Mouse (Mus musculus): Measurements from ENCODE around the gene Cd59a.

Gene Cd59a

DNA sequence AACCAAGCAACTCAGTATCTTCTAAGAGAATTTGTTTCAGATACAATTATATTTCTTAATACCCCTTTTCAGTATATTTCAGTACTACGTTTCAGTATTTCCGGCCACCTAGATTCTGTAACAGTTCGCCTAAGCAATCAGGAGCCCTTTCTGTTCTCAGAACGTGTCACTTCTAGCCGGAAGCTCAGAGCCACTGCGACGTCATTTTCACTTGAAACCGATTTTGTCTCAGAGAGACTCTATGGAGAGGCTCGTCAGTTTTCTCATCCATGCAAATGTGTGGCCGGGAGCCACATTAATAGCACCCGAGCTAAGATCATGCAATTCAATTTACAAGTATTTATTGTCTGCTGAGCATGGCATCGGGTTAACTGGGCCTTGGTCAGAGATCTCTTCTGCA, 48.4 kb downstream of the Cd59a start:
- DNase-seq, result no peak

DNA sequence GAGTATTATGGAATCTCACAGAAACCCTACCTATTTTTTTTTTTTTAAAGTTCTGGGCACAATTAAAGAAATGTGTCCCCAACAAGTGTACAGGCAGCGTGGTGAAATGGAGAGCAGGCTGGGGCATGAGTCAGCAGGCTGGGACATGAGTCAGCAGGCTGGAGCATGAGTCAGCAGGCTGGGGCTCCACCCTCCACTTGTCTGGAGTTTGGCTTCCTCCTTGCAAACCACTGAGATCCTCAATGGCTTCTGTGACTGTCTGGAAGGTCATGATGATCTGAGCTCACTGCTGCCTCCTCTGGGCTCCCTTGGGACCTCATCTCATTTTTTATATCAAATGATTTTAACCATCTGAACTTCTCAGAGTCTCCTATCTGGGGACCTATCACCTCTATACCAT, 50.4 kb downstream of the Cd59a start:
- DNase-seq, result peak in 1 of 2 experiments; percentile 25

DNA sequence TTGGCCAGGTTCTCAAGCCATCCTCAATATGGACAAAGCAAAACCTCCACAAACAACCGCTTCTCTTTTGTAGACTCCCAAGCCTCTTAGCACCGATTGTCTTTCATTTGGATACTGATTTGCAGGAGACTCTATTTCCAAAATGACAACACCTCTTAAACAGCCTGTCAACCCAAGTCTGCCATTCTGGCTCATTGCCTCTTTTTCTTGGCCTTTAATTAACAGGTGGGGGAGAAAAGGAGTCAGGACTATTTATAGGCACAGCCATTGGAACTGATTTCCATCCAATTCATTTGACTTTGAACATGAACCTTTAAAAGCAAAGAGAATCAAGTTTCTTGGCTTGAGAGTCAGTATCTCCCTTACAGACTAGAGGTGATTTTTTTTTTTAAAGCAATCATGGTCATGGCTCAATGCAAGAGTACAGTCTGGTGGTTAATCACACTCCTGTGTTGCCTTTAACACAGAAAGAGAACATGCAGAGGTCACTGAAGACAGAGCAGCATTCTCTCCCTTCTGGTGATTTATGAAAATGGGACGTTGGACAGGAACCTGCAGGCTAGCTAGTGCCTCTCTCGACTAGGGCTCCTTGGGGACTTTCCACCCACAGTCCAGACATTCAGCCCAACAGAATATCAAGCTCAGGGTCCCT, 52.4 kb downstream of the Cd59a start:
- DNase-seq, result no peak

DNA sequence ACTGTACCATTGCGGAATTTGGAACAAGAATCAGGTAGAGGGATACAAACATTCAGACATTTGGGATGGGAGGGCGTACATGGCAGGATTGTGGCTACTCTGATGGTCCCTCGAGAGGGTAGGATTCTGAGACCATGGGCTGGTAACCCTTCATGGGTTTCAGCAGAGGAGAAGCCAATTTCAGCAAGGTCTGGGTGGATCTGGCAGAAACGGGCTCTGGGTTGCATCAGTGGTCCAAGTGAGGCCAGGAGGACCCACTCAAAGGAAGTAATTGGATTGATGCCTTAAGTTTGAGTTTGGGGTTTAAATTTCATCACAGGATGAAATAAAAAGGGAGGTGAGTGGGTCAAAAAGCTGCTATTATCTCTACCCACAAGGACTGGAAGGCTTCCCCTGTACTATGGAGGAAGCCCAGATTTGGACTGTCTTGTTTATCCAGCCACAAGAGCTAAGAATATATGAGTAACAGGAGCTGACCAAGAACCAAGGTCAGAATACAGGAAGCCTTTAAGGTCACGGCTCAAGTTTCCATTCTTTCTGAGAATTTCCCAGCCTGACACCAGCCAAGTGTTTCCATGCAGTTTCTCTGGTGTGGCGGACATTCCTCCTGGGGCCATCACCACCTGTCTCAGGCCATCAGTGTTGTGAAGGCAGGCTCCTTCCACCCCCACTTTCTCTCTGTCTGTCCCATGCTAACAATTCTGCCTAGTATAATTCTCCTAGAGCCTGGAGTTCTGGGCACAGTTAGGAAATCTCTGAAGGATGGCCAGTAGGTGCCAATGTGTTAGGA, 55.2 kb downstream of the Cd59a start:
- no peak for DNase-seq

DNA sequence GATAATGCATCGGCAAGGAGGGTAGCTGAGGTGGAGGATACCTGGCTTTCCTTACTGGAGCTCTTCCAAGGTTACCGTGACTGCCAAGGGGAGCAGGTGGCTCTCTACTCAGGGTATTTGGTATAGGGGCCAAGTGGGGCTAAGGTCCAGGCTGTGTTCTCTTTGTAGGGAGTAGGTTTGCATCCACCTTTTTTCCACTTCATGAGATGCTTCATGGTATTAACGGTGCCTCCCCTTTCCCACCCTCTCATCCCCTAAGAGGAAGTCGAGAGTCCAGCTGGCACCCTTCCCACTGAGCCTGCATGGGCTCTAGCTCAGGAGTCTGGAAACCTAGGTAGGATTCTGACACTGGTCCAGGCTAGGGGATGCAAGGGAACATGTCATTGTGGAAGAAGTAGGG, 57.7 kb downstream of the Cd59a start:
- DNase-seq, result peak in 1 of 2 experiments; percentile 22

DNA sequence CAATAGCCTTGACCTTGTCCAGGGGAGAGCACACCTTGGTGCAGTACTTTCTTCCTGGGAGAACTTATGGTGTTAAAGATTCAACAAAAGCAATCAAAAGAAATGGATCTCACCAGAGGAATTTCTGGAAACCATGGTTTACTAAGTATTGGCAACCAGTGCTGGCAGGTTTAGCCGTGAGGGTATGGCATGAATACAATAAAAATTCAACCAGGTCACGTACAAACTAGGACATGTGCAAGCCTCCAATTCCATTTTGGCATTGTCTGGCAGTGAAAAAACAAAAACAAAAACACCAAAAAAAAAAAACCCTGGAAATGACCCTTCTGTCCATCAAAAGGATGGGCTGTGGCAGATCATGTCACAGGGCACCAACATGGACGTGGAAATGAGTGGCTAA, 58.3 kb downstream of the Cd59a start:
- DNase-seq, result no peak

DNA sequence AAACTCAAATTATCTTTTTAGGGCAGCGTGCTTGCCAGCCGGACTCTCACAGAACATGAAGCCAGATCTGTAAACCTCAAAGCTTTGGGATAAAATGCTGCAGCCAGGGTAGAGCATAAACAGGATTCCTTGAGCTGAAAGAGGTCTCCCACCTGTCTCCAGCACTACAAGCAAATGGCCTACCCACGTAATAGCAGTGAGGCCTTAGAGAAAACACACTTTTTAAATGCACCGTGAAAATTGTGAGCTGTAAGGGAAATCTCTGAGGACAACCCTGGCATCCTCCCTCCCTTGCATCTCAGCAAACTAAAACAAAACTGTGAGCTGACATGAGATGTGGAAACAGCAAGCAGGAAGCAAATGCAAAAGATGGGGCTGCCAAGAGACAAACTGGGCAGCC, 62.2 kb downstream of the Cd59a start:
- no peak for DNase-seq

DNA sequence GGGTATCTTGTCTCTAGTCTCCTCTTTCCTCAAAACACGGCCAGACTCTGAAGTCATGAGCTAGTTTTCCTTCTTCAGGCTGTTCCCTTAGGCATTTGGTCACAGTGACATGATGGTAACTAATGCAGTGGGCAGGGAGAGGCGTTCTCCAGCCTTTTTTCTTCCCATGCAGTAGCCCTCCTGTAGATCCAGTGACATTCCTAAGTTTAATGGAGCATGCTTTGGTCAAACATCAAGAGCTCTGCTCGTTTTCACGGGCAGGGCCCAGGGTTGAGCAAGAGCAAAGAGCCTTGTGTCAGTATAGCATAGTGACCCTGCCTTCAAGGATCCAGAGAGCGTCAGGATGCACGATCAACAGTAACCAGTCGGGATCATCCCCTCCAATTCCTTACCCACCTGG, 67.8 kb downstream of the Cd59a start:
- DNase-seq, result no peak

DNA sequence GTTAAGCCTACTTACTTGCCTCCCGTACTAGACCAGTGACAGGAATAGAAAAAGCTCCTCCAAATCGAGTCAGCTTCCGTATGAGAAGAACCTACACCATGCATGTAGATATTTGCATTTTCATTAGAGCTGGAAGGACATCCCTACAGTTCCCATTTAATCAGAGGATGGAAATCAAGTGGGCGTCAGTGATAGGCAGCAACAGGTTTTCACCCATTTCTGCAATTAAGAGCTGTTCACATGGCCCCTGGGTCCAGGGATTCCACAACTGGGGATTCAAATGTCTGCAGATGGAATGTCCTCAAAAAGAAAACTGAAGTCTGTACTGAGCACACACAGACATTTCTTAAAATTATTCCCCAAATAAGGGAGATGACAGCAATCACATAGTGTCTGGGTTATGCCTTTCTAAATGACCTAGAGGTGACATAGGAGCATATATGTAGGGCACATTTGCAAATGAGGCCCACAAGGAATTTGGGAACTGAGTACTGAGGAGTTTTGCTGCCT, 68.4 kb downstream of the Cd59a start:
- DNase-seq, result no peak
